Mouse (Mus musculus) gastrocnemius, adult 2 months (tissue): Measurements from ENCODE around the gene Trim33. TPM values are rescaled to one million over a fixed set of nuclear protein-coding genes. Genes with fewer than 3 reads are reported as not detected.

Experiments used
- DNase-seq: peaks from one replicate; pipeline ENCODE4 v3.0.0; 2022
- H3K27ac ChIP-seq: fragments of 200-600 bp; 2 replicates; pipeline ENCODE4 v1.8.1; 2022; ENCODE audit warnings: mild to moderate bottlenecking
- H3K4me3 ChIP-seq: fragments of 200-600 bp; 2 replicates; pipeline ENCODE4 v1.8.1; 2022; ENCODE audit warnings: mild to moderate bottlenecking, moderate library complexity
- CTCF ChIP-seq: fragments of 200-600 bp; IDR thresholded peaks from 2 replicates; pipeline ENCODE4 v1.8.1; 2022; ENCODE audit warnings: antibody characterized with exemption, mild to moderate bottlenecking, moderate library complexity
- intact Hi-C: fragments of 180-260 bp; cut with DNase I; formaldehyde crosslinking; loops from one replicate; pipeline ENCODE4 v1.15.1; 2025
- total RNA-seq, 2 experiments: library from RNA; stranded (reverse); gene quantifications; 2 replicates each; pipeline ENCODE4 v1.2.3; 2021

Gene Trim33
- total RNA-seq, 2 experiments from 2014 or later, result 11.3 to 12.7 TPM

GRCm38 (mm10) chr3:103374028-103374427, 94.9 kb downstream of the Trim33 start:
- Histone ChIP-seq H3K4me3 (no peak overlapping the region), H3K27ac (no peak overlapping the region)
- peak; percentile 89 for TF ChIP-seq CTCF
- peak; percentile 48 for DNase-seq
- intact Hi-C loops, result loop anchor here (5.0 kb wide), 1 partner anchor 187 kb away; no protein-coding TSS in a partner anchor

GRCm38 (mm10) chr3:103375181-103375855, 96.2 kb downstream of the Trim33 start:
- no peak for TF ChIP-seq CTCF
- Histone ChIP-seq H3K4me3 (no peak overlapping the region), H3K27ac (no peak overlapping the region)
- intact Hi-C loops, result no loop called here
- no peak for DNase-seq

- intact Hi-C loops, result no loop called here
- no peak overlapping the region for H3K27ac ChIP-seq
- DNase-seq, result no peak
- H3K4me3 ChIP-seq, result no peak overlapping the region
- TF ChIP-seq CTCF, result no peak
Measured at GRCm38 (mm10) chr3:103378018-103378417, 98.9 kb downstream of the Trim33 start.

DNA sequence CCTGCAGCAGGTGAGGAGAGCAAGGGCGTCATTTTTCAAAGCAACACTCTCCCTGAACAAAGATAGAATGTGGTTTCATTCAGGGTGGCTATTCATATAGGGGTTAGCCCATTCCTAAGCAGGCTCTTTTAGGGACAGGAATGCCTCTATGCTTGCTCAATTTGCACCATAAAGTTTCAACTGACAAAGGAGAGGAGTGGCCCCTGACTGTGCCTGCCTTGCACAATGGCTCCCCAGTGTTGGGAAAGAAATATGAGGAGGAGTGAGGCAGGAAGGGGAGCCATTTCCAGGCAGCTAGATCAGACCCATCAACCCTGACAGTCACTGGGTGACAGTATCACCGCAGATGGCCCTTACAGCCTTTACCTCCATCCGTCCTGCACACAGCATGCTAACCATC, 100.3 kb downstream of the Trim33 start:
- TF ChIP-seq CTCF, result no peak
- H3K27ac ChIP-seq, result no peak overlapping the region
- intact Hi-C loops, result no loop called here
- DNase-seq, result no peak
- H3K4me3 ChIP-seq, result no peak overlapping the region

DNA sequence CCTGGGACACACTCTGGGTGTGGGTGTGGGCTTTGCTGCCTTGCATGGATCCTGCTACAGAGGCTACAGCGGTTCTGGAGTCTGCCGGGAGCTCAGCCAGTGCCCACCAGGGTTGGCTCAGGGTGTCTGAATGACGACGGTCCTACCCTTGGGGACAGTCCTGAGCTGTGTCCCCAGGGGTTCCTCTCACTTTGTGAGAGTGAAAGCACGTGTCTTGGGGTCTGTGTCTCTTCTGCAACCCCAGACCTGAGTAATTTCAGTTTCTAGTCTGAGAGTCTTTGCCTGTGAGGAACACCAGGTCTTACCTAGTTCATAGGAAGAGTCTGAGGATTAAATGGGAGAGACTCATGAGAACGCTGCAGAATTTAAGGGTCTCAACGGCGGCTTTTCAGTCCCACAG, 101.7 kb downstream of the Trim33 start:
- intact Hi-C loops, result no loop called here
- no peak overlapping the region for H3K27ac ChIP-seq
- no peak for TF ChIP-seq CTCF
- no peak overlapping the region for H3K4me3 ChIP-seq
- DNase-seq, result no peak

DNA sequence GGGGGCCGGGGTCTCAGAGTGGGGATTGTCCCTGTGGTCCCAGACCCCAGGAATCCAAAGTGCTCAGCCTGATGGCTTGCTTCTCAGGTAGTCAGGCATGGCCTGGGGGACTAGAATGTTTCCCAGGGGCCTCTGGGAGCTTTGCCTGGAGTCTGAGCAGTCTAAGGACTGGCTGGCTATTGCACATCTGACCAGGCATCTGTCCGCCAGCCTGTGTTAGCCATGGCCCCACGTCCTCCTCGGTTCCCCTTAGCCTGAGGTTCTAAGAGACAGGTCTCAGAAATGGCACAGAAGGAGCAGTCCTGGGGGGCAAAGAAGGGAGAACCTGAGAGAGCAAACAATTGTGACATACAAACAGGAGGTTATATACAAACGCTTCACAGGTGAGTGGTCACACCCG, 102.3 kb downstream of the Trim33 start:
- Histone ChIP-seq H3K27ac (no peak overlapping the region), H3K4me3 (no peak overlapping the region)
- DNase-seq, result no peak
- TF ChIP-seq CTCF, result no peak
- intact Hi-C loops, result no loop called here

DNA sequence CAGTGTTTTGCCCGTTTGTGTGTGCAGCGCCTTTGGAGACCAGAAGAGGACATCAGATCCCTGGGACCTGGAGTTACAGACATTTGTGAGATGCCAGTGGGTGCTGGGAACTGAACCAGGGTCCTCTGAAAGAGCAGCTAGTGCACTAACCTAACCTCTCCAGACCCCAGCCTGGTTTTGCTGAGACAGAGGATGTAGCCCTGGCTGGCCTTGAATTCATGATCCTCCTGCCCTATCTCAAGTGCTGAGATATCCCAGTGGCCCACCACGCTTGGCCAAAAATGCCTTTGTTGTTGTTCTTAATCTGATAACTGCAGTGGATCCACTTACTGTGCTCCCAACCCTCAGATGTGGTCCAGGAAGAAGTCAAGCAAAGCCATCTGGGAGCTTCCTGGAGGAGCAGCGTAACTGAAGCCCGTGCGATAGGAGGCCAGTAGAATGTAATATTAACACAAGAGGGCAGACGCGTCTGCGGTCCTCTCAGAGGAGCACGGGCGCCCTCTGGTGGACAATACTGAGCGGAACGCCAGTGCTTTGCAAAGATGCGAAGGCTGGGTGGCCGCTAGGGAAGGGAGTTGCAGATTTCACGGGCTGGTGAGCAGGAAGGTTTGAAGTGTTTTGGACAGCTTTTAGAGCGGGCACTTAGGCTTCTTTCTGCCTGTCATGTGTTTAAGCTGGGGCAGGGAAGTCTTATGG, 103.9 kb downstream of the Trim33 start:
- peak; percentile 93 for DNase-seq
- intact Hi-C loops, result no loop called here
- TF ChIP-seq CTCF, result no peak; the same call in 1 of the 2 replicates
- H3K4me3 ChIP-seq, result peak overlapping the region; percentile 4; the same call in 1 of the 2 replicates
- H3K27ac ChIP-seq, result no peak overlapping the region

DNA sequence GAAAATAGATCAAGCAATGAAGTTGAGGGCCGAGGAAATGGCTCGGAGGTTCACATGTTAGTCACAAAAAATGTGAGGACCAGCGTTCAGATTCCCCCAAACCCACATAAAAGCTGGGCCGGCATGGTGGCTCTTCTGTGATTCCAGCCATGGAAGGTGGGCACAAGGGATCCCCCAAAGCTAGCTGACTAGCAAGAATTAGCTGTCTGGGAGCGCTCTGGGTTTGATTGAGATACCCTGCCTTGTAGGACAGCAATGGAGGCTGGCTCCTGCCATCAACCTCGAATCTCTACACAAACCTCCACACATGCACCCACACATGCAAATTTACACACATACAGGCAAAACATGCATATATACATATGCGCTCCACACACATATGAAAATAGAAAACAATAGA, 105.4 kb downstream of the Trim33 start:
- no peak for TF ChIP-seq CTCF
- intact Hi-C loops, result no loop called here
- no peak for DNase-seq
- Histone ChIP-seq H3K4me3 (no peak overlapping the region), H3K27ac (no peak overlapping the region)

DNA sequence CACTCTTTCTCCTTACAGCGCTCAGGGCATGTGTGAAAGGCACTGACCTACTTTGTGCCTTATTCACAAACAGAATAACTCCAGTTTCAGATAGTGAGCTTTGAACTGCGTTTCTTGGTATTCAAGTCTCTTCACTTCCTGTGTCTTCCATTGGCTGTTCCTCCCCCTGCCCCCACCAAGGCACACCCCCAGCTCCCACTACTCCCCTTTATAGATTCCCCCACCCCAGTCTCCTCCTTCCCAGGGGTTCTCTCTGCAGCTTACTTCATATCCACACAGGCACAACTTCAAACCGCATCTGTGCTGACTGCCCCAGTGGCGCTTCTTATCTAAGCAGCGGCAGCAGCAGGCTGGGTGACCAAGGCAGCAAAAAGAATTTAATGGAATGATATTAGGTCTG, 105.9 kb downstream of the Trim33 start:
- DNase-seq, result no peak
- no peak overlapping the region for H3K4me3 ChIP-seq
- intact Hi-C loops, result no loop called here
- no peak overlapping the region for H3K27ac ChIP-seq
- no peak for TF ChIP-seq CTCF

DNA sequence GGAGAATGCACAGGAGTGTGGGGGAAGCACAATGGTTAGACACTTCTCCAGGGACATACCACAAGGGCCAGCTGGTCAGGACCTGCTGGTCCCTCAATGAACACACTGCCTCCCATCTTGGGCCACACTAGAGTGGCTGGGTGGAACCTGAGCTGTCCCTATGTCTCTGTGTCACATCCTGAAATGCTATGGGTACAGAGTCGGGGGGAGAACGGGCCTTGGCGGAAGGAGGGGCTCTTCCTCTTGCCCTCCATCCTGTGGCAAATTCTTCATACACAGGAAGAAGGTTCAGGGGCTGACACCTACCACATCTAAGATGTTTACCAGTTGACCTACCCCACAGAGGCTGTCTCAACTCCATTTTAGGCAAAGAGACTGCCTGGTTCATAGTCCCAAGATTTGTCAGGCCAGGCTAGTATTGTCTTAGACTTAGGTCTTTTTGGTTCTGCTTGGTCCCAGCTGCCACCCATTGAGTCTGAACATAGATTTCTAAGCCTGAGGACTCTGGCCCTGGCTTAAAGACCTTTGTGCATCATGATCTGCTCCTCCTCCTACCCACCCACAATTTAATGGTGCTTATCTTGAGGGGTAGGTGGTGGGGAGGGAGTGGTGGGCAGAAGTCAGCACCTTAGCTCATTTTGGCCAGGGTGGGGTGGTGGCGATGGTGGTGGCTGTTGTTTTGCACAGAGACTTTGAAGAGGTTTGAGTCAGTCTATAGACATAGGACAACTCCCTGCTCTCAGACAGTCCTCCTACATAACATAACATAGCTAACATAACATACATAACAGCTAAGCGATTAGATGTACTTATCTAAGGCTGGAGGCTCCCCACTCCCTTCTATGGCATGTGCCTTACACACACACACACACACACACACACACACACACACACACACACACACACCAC, 106.5 kb downstream of the Trim33 start:
- Histone ChIP-seq H3K4me3 (no peak overlapping the region), H3K27ac (no peak overlapping the region)
- DNase-seq, result no peak
- TF ChIP-seq CTCF, result no peak
- intact Hi-C loops, result no loop called here

- Histone ChIP-seq H3K4me3 (no peak overlapping the region), H3K27ac (no peak overlapping the region)
- DNase-seq, result no peak
- no peak; the same call in 1 of the 2 replicates for TF ChIP-seq CTCF
- intact Hi-C loops, result no loop called here
Measured at GRCm38 (mm10) chr3:103386292-103387031, 107.4 kb downstream of the Trim33 start.

DNA sequence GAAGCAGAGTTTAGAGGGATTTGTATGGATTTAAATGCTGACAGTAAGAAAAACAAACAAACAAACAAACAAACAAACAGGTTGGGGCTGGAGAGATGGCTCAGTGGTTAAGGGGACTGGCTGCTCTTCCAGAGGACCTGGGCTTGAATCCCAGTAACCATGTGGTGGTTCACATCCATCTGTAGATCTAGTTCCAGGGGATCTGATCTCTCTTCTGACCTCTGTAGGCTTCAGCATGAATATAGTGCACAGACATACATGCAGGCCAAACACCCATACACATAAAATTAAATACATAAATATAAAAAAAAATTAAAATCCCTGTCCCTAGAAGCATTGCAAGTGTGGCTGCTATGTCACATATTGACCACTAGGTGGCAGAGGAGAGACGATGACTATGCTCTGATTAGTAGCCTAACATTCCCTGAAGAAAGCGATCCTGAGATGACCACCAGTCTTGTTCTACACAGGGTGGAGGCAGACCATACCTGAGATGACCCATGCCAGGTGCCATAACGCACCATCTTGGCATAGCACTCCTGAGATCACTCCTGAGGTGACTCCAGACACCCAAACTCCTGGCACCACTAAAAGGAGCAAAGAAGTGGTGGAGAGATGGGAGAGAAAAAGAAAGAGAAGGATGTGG, 113.6 kb downstream of the Trim33 start:
- no peak overlapping the region for H3K4me3 ChIP-seq
- TF ChIP-seq CTCF, result peak; percentile 94
- intact Hi-C loops, result loop anchor here (1.0 to 5.0 kb wide), 2 partner anchors 40 to 346 kb away; partner anchors contain the start of gene Olfml3
- H3K27ac ChIP-seq, result no peak overlapping the region
- DNase-seq, result no peak
